Mouse (Mus musculus) left cerebral cortex, adult 18-20 months (tissue): ENCODE results near the gene Ppm1k. TPM values are rescaled to one million over a fixed set of nuclear protein-coding genes. Genes with fewer than 3 reads are reported as not detected.
"Not testable (repeated sequence)": the region's sequence is repeated elsewhere in the genome, so short reads cannot be mapped to it uniquely, and the experiment has no call there.

Source experiments
- DNase-seq, 2 experiments: peaks; one replicate each; pipeline ENCODE4 v3.0.0; 2021 to 2022; ENCODE audit warnings: low spot score in 2 of 2, mixed read lengths in 1 of 2
- total RNA-seq, 2 experiments: library from RNA; stranded (reverse); gene quantifications; 2 replicates each; pipeline ENCODE4 v1.2.3; 2021

The Ppm1k gene
- total RNA-seq, 2 experiments from 2014 or later: 89.7 to 90.4 TPM

GRCm38 (mm10) chr6:57533410-57533809 lies 1.9 kb downstream of the Ppm1k start:
- DNase-seq: no peak

DNA sequence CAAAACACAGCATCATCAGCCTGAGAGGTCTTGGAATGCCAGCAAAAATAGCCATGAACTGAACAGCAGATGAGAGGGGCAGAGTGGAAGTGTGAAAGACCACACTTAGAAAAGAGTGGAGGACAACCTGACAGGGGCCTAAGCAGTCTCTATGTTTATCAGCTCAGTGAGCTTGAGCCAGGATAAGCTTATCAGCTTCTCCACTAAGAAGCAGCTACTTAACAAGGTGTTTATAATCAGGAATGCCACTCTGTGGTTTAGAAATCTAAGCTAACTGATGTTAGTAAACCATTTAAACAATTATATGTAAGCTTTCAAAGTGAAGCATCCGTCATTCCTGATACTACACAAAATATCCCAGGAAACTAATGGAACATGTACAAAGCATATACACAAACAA lies 3.2 kb downstream of the Ppm1k start:
- DNase-seq: no peak

GRCm38 (mm10) chr6:57531441-57531840 lies 3.8 kb downstream of the Ppm1k start:
- no peak for DNase-seq

DNA sequence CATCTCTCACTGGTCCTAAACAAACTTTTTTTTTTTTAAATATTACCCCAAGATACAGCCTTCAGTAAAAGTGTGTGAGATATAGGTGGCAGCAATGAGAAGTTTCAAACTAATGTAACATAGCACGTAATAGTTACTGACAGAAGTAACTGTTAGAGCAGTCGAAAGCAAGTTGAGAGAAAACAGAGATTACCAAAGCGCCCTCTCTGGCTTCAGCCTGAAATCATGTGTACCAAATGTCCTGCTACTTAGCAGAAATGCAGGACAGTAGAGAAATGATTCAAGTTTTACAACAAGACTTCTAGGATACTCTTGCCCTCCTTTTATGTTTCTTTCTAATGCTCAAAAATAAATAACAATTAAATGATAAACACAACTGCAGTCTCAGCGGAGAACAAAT lies 4.3 kb downstream of the Ppm1k start:
- no peak for DNase-seq

DNA sequence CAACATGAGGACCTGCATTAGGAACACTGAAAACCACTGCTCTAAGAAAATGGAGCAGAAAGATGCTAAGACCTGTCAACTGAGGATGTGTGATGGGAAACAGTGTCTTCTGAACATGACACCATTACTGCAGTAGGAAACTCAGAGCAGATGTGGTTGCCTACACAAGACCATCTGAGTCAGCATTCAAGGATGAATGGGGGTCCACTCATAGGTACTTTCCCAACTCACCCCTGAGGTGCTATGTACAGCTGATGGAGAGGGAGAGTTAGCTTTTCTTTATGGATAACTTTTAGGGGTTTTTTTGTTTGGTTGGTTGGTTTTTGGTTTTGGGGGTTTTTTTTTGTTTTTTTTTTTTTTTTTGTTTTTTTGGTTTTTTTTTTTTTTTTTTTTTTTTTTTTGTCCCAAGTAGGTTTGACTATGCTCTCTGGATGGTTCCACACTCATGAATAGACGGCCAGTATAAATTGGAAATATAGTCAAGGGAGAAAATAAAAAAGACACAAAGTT lies 5.9 kb downstream of the Ppm1k start:
- no peak for DNase-seq

DNA sequence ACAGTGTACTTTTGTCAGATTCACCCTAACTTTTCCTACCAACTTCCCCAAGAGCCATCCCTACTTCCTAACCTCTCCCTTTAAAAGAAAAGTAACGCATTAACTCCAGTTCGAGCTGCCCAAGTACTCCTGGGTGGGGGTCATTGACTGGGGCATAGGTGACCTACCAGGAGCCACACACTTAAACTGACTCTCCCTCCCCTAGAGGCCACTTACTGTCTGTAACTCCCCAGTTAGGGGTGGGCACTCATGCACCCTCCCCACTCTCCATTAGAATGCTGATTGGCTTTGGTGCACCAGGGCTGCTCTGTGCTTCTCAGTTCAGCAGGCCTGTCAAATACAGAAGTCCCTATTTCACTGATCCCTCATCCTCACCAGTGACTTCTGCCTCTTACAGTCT lies 8.3 kb downstream of the Ppm1k start:
- DNase-seq: no peak

GRCm38 (mm10) chr6:57524742-57525141 lies 10.5 kb downstream of the Ppm1k start:
- DNase-seq: peak; percentile 13 to 41

DNA sequence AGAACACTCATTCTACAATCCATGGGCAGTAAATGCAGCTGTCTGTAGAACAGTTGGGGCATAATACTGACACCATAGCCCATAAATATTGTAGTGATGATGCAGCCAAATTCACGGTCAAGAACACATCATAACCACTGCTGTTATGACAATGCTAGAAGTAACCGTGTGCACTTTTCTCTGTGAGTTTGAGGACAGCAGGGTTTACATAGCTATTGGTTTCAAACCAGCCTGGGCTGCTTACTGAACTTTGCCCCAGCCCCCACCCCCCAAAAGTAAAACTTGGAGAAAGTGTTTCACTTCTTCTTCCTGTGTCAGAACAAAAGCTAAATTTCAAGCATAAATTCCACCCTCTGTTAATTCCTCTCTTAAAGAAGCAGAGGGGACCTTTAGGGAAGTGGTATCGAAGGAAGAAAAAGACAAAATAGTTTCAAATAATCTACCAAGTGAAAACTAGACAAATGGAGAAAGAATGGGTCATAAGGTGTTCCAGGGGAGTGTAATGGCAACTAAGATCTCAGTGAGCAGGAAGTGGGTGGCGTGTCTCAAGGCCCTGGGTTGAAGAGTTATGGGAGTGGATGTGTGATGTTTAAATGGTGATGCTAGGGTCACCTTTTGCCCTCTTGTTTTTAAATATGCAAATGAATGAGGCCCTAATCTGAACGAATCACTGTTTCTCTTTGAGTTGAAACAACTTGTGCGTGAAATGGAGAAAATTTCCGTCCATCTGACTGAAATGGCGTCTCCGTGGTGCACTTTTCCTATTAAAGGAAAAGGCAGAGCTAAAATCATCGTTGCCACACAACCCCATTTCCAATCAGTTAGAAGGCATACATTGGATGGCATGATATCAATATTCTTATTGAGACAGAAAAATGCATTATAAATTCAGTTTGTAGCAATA lies 14.3 kb downstream of the Ppm1k start:
- no peak for DNase-seq

- DNase-seq: no peak
These were observed 21.3 kb downstream of the Ppm1k start for GRCm38 (mm10) chr6:57514035-57514374.

DNA sequence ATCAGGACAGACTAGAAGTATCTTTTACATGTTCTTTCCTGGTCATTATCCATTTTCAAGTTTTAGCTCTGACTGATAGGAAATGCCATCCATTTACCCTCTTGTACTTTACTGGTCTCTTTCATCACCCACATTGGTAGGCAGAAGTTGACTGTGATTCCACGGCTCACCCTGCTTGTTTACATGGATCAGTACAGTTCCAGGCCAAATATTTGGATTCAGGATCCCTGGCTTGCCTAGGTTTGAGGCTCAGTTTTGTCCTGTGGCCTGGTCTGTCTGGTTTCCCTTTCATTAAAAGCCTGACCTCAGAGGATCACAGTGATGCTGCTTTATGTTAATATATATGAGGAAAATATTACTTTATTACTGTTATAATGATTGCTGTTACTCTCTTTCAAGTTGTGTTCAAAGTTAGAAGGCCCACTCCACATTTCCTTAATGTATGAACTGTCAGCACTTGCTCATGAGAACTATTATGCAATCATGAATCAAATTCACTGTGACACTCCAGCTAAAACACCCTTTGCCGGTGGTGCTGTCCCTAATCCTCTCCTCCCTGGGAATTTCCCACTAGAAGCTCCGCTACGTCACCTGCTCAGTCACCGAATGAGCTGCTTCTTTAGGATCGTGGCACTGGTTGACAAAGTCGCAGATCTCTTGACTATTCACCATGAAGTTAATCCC lies 21.8 kb downstream of the Ppm1k start:
- no peak for DNase-seq

- DNase-seq: peak; percentile 58 to 76
These were observed 23.4 kb downstream of the Ppm1k start for GRCm38 (mm10) chr6:57511899-57512298.

- no peak for DNase-seq
These were observed 31.4 kb downstream of the Ppm1k start for GRCm38 (mm10) chr6:57503662-57504379.

DNA sequence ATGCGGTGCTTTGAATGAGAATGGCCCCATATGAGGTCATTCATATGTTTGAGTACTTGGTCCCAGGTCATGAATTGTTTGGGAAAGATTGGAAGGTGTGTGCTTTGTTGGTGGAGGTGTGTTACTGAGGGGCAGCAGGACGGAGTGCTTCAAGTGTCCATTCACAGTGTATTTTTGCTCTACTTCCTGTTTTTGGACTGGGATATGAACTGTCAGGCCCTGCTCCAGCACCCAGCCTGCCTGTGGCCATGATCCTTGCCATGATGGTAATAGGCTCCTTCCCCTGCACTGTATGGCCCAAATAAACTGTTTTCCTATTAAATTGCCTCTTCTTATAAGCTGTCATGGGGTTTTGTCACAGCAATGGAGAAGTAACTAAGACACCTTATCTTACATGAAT lies 36.1 kb downstream of the Ppm1k start:
- no peak for DNase-seq

GRCm38 (mm10) chr6:57468161-57468560 lies 67.1 kb downstream of the Ppm1k start:
- not testable (repeated sequence) for DNase-seq

Other genes starting within 250 kb of the Ppm1k start
- gene Vmn1r16, start 206.0 kb downstream of the Ppm1k start, total RNA-seq: not detected
- not detected for gene Vmn1r17, start 171.7 kb downstream of the Ppm1k start, total RNA-seq
- gene Vmn1r18, start 139.7 kb downstream of the Ppm1k start, total RNA-seq: not detected
- not detected for gene Vmn1r19, start 131.7 kb downstream of the Ppm1k start, total RNA-seq
- gene Vmn1r20, start 106.5 kb downstream of the Ppm1k start, total RNA-seq: not detected
- 10 to 100 TPM; 12.7 to 16.4 TPM for gene Herc6, start 45.5 kb upstream of the Ppm1k start, total RNA-seq
- 10 to 100 TPM in 1 of 2 experiments, 1 to 10 TPM in 1; 9.0 to 10.3 TPM for gene Pyurf, start 156.6 kb upstream of the Ppm1k start, total RNA-seq
- 100 to 1,000 TPM; 104 to 111 TPM for gene Lancl2, start 167.1 kb upstream of the Ppm1k start, total RNA-seq